Mouse (Mus musculus) cerebellum, adult 2 months (tissue): ENCODE results near the gene Eif4e3.

ENCODE experiments used
- CTCF ChIP-seq: fragments of 200-500 bp; IDR thresholded peaks from 2 replicates; pipeline ENCODE4 v1.5.1; 2011; ENCODE audit warnings: low read depth, mild to moderate bottlenecking, control low read depth, low read length, moderate library complexity, borderline replicate concordance; ENCODE audit not compliant: insufficient read depth
- POLR2A ChIP-seq: fragments of 200-500 bp; IDR thresholded peaks from 2 replicates; pipeline ENCODE4 v1.6.1; 2011; ENCODE audit warnings: low read length, control low read depth, borderline replicate concordance; ENCODE audit not compliant: insufficient read depth

DNA sequence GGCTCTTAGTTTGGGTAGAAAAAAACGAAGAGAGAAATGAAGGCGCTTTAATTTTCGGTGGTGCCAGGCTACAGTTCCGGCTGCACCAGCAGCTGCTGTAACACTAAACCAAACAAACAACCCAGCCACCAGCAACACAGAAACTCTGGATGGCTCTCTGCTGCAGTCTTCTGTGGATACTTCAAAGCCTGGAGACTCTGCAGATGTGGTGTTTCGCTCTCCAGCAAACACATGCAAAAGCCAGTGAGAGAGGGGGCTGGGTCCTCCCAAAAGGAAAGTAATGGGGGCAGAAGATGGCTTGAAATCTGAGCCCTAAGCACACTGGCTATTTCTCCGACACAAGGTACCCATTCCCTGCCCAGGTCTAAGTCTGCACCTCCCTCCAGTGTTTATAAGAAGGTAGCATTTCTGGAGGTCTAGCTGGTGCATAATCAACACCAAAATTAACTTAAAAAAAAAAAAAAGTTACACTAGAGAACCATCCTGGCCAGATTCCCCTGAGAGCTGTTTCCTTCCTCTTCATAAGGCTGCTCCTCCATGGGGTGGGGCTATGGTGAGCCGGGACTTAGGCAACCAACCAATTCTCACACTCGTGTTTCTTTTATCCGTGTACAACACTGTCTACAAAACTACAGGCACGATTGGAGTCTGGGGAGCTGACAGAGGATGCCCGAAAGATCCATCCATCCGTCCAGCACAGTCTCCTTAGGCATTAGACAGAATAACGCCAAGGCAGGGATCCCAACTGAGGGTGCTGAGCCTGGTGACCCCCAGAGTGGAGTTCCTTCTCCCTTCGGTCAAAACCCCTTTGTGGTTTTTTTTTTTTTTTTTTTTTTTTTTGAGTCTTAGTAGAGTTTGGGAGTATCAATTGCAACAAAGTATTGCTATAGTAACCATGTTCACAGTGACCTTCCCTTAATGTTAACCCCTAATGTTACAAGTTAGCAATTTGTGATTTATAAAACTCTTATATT lies 55.8 kb downstream of the Eif4e3 start:
- no peak for TF ChIP-seq POLR2A
- TF ChIP-seq CTCF: no peak
